Comparison of ENCODE assay signal across 8 mouse cellular contexts in genomic region chr12:18610581-18610980, GRCm38 (mm10).
A peak's percentile ranks its signal among the peaks of the same experiment; 100 is the strongest.
DNase-seq lines count a peak whose midpoint lies in the region; ATAC-seq lines count a peak whose summit lies in the region.
"Not testable (repeated sequence)": the region's sequence is repeated elsewhere in the genome, so short reads cannot be mapped to it uniquely, and the experiment has no call there.

No protein-coding gene starts in this region.

- not testable (repeated sequence) for H3K9me3 ChIP-seq in embryonic facial prominence, embryonic 15.5 days (replicated peaks); heart, embryonic 13.5 days; intestine, embryonic 15.5 days; limb, embryonic 13.5 days; neural tube, embryonic 14.5 days (ENCODE audit: control insufficient read depth, low read length)

- not testable (repeated sequence) for H3K4me1 ChIP-seq in embryonic facial prominence, embryonic 15.5 days; heart, embryonic 13.5 days; intestine, embryonic 15.5 days (replicated peaks); limb, embryonic 13.5 days; neural tube, embryonic 14.5 days (ENCODE audit: control insufficient read depth, insufficient read depth, low read length)

- not testable (repeated sequence) for H3K36me3 ChIP-seq in embryonic facial prominence, embryonic 15.5 days; heart, embryonic 13.5 days; intestine, embryonic 15.5 days; limb, embryonic 13.5 days; neural tube, embryonic 14.5 days (ENCODE audit: control insufficient read depth, insufficient read depth, low read length)

- under 1% methylated on average over 22 of the region's 24 CpGs for WGBS in embryonic facial prominence, embryonic 15.5 days
- WGBS in heart, embryonic 13.5 days: 2% methylated on average over 24 of the region's 24 CpGs
- WGBS in intestine, embryonic 15.5 days: under 1% methylated on average over 24 of the region's 24 CpGs
- WGBS in limb, embryonic 13.5 days: under 1% methylated on average over 24 of the region's 24 CpGs
- WGBS in neural tube, embryonic 14.5 days: 2% methylated on average over 19 of the region's 24 CpGs

- peak overlapping the region; percentile 48; the same call in 1 of the 2 replicates for H3K9ac ChIP-seq in embryonic facial prominence, embryonic 15.5 days
- H3K9ac ChIP-seq in heart, embryonic 13.5 days: peak overlapping the region; percentile 86
- H3K9ac ChIP-seq in intestine, embryonic 15.5 days: peak overlapping the region; percentile 62
- H3K9ac ChIP-seq in limb, embryonic 13.5 days: peak overlapping the region; percentile 80
- peak overlapping the region; percentile 56; the same call in 1 of the 2 replicates for H3K9ac ChIP-seq in neural tube, embryonic 14.5 days (replicated peaks; ENCODE audit: low read depth, low read length)

- DNase-seq in adrenal gland, adult 18-20 months (ENCODE audit: low spot score in 2 of 2): peak; percentile 1 to 13
- peak; percentile 1 for DNase-seq in lung, postnatal 10 days
- DNase-seq in thymus, postnatal 10 days (ENCODE audit: low spot score in 2 of 2): peak; percentile 2 to 4

- not testable (repeated sequence) for H3K27ac ChIP-seq in embryonic facial prominence, embryonic 15.5 days (replicated peaks); heart, embryonic 13.5 days (replicated peaks); intestine, embryonic 15.5 days; limb, embryonic 13.5 days; neural tube, embryonic 14.5 days (ENCODE audit: low read depth, low read length)

- not testable (repeated sequence) for H3K27me3 ChIP-seq in embryonic facial prominence, embryonic 15.5 days; heart, embryonic 13.5 days (replicated peaks); intestine, embryonic 15.5 days (replicated peaks); limb, embryonic 13.5 days; neural tube, embryonic 14.5 days (ENCODE audit: control insufficient read depth, insufficient read depth, low read length)

- peak overlapping the region; percentile 61 for H3K4me2 ChIP-seq in embryonic facial prominence, embryonic 15.5 days (replicated peaks)
- peak overlapping the region; percentile 73 for H3K4me2 ChIP-seq in heart, embryonic 13.5 days
- peak overlapping the region; percentile 68 for H3K4me2 ChIP-seq in intestine, embryonic 15.5 days (replicated peaks)
- peak overlapping the region; percentile 65 for H3K4me2 ChIP-seq in limb, embryonic 13.5 days (replicated peaks)
- H3K4me2 ChIP-seq in neural tube, embryonic 14.5 days (ENCODE audit: low read depth, low read length): peak overlapping the region; percentile 47

- not testable (repeated sequence) for ATAC-seq in embryonic facial prominence, embryonic 15.5 days (ENCODE audit: insufficient number of reproducible peaks, low FRiP score, low TSS enrichment, low read depth); heart, embryonic 13.5 days (ENCODE audit: extremely low read depth, insufficient number of reproducible peaks, low FRiP score, low TSS enrichment); intestine, embryonic 15.5 days; limb, embryonic 13.5 days (ENCODE audit: low FRiP score, low read depth); neural tube, embryonic 14.5 days (ENCODE audit: low read depth)

- H3K4me3 ChIP-seq in embryonic facial prominence, embryonic 15.5 days (replicated peaks): peak overlapping the region; percentile 64
- H3K4me3 ChIP-seq in heart, embryonic 13.5 days: peak overlapping the region; percentile 72
- H3K4me3 ChIP-seq in intestine, embryonic 15.5 days (replicated peaks): peak overlapping the region; percentile 66
- H3K4me3 ChIP-seq in limb, embryonic 13.5 days: peak overlapping the region; percentile 64
- H3K4me3 ChIP-seq in neural tube, embryonic 14.5 days (ENCODE audit: low read depth, low read length): peak overlapping the region; percentile 56
